Mouse (Mus musculus): ENCODE results near the gene Txlnb. TPM values are rescaled to one million over a fixed set of nuclear protein-coding genes. Genes with fewer than 3 reads are reported as not detected.

The Txlnb gene
- total and polyA plus RNA-seq, 3 experiments = 0.16 TPM; not detected in 2

DNA sequence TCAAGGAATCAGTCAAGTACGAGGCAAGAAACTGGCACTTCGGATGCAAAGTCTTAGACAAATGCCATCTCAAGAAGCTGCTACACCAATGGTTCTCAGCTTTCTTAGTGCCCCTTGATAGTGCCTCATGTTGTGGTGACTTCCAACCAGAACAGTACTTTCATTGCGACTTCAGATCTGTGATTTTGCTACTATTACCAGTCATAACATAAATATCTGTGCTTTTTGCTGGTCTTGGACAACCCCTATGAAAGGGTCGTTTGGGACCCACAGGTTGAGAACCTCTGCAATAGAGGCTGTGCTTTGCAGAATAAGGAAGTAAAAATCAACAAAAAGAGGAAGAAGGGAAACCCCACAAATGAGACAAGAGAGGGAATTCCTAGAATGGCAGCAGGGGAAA lies 7.7 kb upstream of the Txlnb start:
- Histone ChIP-seq H3K4me3 (ENCODE audit: low read depth, low read length) (no peak overlapping the region), H3K9me3 (replicated peaks) (no peaks in the 10 kb centered on the region), H3K36me3 (replicated peaks) (no peaks in the 10 kb centered on the region), H3K27me3 (ENCODE audit: insufficient read depth, low read length) (peaks cover 4% of the 10 kb centered on the region; the same call in 1 of the 2 replicates), H3K4me1 (ENCODE audit: insufficient read depth, low read depth, low read length) (no peaks in the 10 kb centered on the region)
- no peak for DNase-seq (ENCODE audit: low spot score)
- no peak for ATAC-seq (ENCODE audit: extremely low read depth, insufficient number of reproducible peaks, low FRiP score, poor library complexity, severe bottlenecking)
- TF ChIP-seq GATA2 (IDR thresholded peaks at IDR 0.05; ENCODE audit: borderline replicate concordance, low read depth, low read length) (no peak), POLR2AphosphoS5 (IDR thresholded peaks at IDR 0.05; ENCODE audit: insufficient replicate concordance, low read depth, low read length) (no peak), TAL1 (conservative IDR thresholded peaks at IDR 0.05; ENCODE audit: low read depth, low read length) (no peak), GATA1 (IDR thresholded peaks at IDR 0.05; ENCODE audit: borderline replicate concordance, low read length) (no peak), CTCF (IDR thresholded peaks at IDR 0.05; ENCODE audit: low read depth, low read length) (no peak)

DNA sequence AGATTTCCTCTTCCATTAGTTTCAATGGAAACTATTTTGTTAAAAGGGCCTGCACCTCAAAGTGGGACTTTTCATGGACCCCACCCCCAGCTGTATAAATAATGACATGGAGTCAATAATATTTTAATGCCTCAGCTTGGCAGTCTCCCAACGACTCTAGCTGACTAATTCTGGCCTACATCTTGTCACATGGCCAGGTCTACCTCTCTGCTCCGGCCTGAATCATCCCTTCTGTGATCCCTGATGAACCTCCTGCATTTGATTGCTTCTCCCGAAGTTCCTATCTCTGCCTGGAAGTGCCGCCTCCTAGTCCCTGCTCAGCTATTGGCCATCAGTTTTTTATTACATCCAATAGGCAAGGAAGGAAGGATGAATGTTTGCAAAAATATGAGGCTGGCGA lies 2.1 kb upstream of the Txlnb start:
- TF ChIP-seq GATA2 (IDR thresholded peaks at IDR 0.05; ENCODE audit: borderline replicate concordance, low read depth, low read length) (no peak), CTCF (IDR thresholded peaks at IDR 0.05; ENCODE audit: low read depth, low read length) (no peak), GATA1 (IDR thresholded peaks at IDR 0.05; ENCODE audit: borderline replicate concordance, low read length) (no peak), POLR2AphosphoS5 (IDR thresholded peaks at IDR 0.05; ENCODE audit: insufficient replicate concordance, low read depth, low read length) (no peak), TAL1 (conservative IDR thresholded peaks at IDR 0.05; ENCODE audit: low read depth, low read length) (no peak)
- DNase-seq (ENCODE audit: low spot score) (no peak), ATAC-seq (ENCODE audit: extremely low read depth, insufficient number of reproducible peaks, low FRiP score, poor library complexity, severe bottlenecking) (no peak)

DNA sequence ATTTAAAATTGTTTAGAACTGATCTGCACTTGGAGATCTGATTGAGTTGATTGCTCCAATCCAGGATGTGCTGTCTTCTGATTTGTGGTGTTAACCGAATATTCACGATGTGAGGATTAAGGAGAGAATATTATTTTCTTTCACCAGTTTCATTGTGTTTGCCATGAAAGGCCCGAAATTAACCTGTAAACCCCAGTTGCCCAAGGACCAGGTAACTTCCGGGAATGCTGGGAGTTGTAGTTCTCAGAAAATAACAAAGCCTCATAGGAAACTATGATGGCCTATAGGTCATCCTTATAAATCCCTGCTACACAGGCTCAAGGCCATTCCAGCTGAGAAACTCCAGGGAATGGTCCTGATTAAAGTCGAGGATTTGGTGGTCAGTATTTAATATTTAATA lies 1.6 kb upstream of the Txlnb start:
- no peak for TF ChIP-seq GATA1 (IDR thresholded peaks at IDR 0.05; ENCODE audit: borderline replicate concordance, low read length)
- TF ChIP-seq TAL1 (conservative IDR thresholded peaks at IDR 0.05; ENCODE audit: low read depth, low read length) = no peak
- no peak for TF ChIP-seq POLR2AphosphoS5 (IDR thresholded peaks at IDR 0.05; ENCODE audit: insufficient replicate concordance, low read depth, low read length)
- TF ChIP-seq GATA2 (IDR thresholded peaks at IDR 0.05; ENCODE audit: borderline replicate concordance, low read depth, low read length) = no peak
- TF ChIP-seq CTCF (IDR thresholded peaks at IDR 0.05; ENCODE audit: low read depth, low read length) = no peak
- H3K4me3 ChIP-seq (ENCODE audit: low read depth, low read length) = no peak overlapping the region
- no peak for DNase-seq (ENCODE audit: low spot score)
- peaks cover 4% of the 10 kb centered on the region; the same call in 1 of the 2 replicates for H3K27me3 ChIP-seq (ENCODE audit: insufficient read depth, low read length)
- ATAC-seq (ENCODE audit: extremely low read depth, insufficient number of reproducible peaks, low FRiP score, poor library complexity, severe bottlenecking) = no peak
- H3K4me1 ChIP-seq (ENCODE audit: insufficient read depth, low read depth, low read length) = peaks cover 5% of the 10 kb centered on the region; the same call in 1 of the 2 replicates
- H3K36me3 ChIP-seq (replicated peaks) = no peaks in the 10 kb centered on the region
- no peaks in the 10 kb centered on the region for H3K9me3 ChIP-seq (replicated peaks)

More for the DNA sequence above, 2.1 kb upstream of the Txlnb start:
- no peaks in the 10 kb centered on the region for H3K36me3 ChIP-seq (replicated peaks)
- H3K27me3 ChIP-seq (ENCODE audit: insufficient read depth, low read length) = peaks cover 4% of the 10 kb centered on the region; the same call in 1 of the 2 replicates
- H3K4me1 ChIP-seq (ENCODE audit: insufficient read depth, low read depth, low read length) = peaks cover 5% of the 10 kb centered on the region; the same call in 1 of the 2 replicates
- no peak overlapping the region for H3K4me3 ChIP-seq (ENCODE audit: low read depth, low read length)
- no peaks in the 10 kb centered on the region for H3K9me3 ChIP-seq (replicated peaks)

DNA sequence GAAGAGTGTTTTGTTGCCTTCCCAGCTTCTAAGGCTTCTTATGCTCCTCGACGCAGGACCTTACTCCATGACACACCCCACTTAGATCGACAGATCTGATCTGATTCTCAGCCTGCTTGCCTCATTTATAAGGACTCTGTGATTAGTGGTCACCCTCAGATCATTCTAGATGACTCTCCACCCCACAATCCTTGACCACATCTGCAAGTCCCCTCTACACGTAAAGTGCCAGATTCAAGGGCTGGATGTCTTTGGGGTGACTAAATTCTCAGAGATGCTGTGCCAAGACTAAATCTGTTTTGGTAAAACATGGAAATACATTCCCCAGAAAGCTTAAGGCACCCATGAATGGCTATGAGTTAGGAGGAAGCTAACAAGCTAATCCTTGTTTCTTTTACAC lies 799 bp upstream of the Txlnb start:
- TF ChIP-seq POLR2AphosphoS5 (IDR thresholded peaks at IDR 0.05; ENCODE audit: insufficient replicate concordance, low read depth, low read length) (no peak), CTCF (IDR thresholded peaks at IDR 0.05; ENCODE audit: low read depth, low read length) (no peak), GATA2 (IDR thresholded peaks at IDR 0.05; ENCODE audit: borderline replicate concordance, low read depth, low read length) (no peak), GATA1 (IDR thresholded peaks at IDR 0.05; ENCODE audit: borderline replicate concordance, low read length) (no peak), TAL1 (conservative IDR thresholded peaks at IDR 0.05; ENCODE audit: low read depth, low read length) (no peak)
- Histone ChIP-seq H3K27me3 (ENCODE audit: insufficient read depth, low read length) (peaks cover 4% of the 10 kb centered on the region; the same call in 1 of the 2 replicates), H3K4me1 (ENCODE audit: insufficient read depth, low read depth, low read length) (peaks cover 5% of the 10 kb centered on the region; the same call in 1 of the 2 replicates), H3K4me3 (ENCODE audit: low read depth, low read length) (no peak overlapping the region), H3K36me3 (replicated peaks) (no peaks in the 10 kb centered on the region), H3K9me3 (replicated peaks) (no peaks in the 10 kb centered on the region)
- DNase-seq (ENCODE audit: low spot score) = no peak
- no peak for ATAC-seq (ENCODE audit: extremely low read depth, insufficient number of reproducible peaks, low FRiP score, poor library complexity, severe bottlenecking)

DNA sequence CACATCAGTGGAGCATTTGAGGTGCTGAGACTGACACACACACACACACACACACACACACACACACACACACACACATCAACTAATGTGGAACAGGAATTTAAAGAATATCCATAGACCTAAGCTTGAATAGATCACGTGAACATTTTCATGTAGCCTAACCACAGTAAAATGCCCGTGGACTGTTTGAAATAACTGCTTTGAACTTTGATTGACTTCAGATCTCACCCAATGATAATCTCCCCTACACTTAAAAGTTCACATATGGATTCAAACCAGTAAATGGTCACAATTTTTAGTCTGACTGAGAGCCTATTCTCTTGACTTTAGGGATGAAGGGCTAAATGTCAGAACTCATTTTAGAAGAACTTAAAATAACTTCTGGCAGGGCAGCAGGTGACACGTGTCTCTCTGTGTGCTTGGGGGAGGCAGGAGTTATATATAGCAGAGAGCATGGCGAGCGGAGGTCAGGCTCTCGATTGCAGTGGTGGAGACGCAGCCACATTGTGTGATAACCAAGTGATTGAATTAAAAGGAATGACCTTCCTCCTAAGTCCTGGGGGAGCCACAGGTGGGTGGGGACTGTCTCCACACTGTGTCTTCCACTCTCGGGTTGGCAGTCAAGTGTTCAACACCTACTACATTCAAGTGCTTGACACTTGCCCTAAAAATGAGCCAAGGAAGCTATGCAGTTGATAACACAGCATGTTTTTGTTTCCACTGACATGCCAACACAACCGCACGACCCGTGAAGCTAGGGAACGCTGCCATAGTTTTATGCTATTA lies 1.0 kb downstream of the Txlnb start:
- no peaks in the 10 kb centered on the region for H3K9me3 ChIP-seq (replicated peaks)
- peaks cover 5% of the 10 kb centered on the region; the same call in 1 of the 2 replicates for H3K4me1 ChIP-seq (ENCODE audit: insufficient read depth, low read depth, low read length)
- DNase-seq (ENCODE audit: low spot score) = no peak
- no peak overlapping the region for H3K4me3 ChIP-seq (ENCODE audit: low read depth, low read length)
- ATAC-seq (ENCODE audit: extremely low read depth, insufficient number of reproducible peaks, low FRiP score, poor library complexity, severe bottlenecking) = no peak
- no peaks in the 10 kb centered on the region for H3K36me3 ChIP-seq (replicated peaks)
- TF ChIP-seq CTCF (IDR thresholded peaks at IDR 0.05; ENCODE audit: low read depth, low read length) (no peak), GATA2 (IDR thresholded peaks at IDR 0.05; ENCODE audit: borderline replicate concordance, low read depth, low read length) (no peak), GATA1 (IDR thresholded peaks at IDR 0.05; ENCODE audit: borderline replicate concordance, low read length) (no peak), POLR2AphosphoS5 (IDR thresholded peaks at IDR 0.05; ENCODE audit: insufficient replicate concordance, low read depth, low read length) (no peak), TAL1 (conservative IDR thresholded peaks at IDR 0.05; ENCODE audit: low read depth, low read length) (no peak)
- H3K27me3 ChIP-seq (ENCODE audit: insufficient read depth, low read length) = peaks cover 4% of the 10 kb centered on the region; the same call in 1 of the 2 replicates

DNA sequence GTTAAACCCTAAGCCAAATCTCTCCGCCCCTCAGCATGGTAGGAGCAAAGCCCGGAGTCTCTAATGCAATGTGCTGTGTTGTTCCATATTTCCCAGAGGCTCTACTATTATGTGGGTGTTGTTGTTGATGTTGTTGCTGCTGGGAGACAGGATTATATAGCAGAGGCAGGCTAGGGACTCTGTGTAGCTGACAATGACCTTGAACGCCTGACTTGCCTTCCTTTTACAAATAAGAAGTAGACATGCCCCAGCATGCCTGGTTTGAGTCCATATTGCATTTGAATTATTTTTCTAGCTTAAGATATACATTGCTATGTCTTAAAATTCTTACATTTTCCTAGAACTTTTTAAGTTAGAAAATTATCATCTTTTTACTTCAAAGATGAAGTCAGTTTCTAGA lies 1.7 kb downstream of the Txlnb start:
- H3K9me3 ChIP-seq (replicated peaks) = no peaks in the 10 kb centered on the region
- no peak for ATAC-seq (ENCODE audit: extremely low read depth, insufficient number of reproducible peaks, low FRiP score, poor library complexity, severe bottlenecking)
- TF ChIP-seq GATA2 (IDR thresholded peaks at IDR 0.05; ENCODE audit: borderline replicate concordance, low read depth, low read length) (no peak), TAL1 (conservative IDR thresholded peaks at IDR 0.05; ENCODE audit: low read depth, low read length) (no peak), POLR2AphosphoS5 (IDR thresholded peaks at IDR 0.05; ENCODE audit: insufficient replicate concordance, low read depth, low read length) (no peak), GATA1 (IDR thresholded peaks at IDR 0.05; ENCODE audit: borderline replicate concordance, low read length) (no peak), CTCF (IDR thresholded peaks at IDR 0.05; ENCODE audit: low read depth, low read length) (no peak)
- H3K36me3 ChIP-seq (replicated peaks) = no peaks in the 10 kb centered on the region
- no peak overlapping the region for H3K4me3 ChIP-seq (ENCODE audit: low read depth, low read length)
- no peaks in the 10 kb centered on the region for H3K27me3 ChIP-seq (ENCODE audit: insufficient read depth, low read length)
- no peak for DNase-seq (ENCODE audit: low spot score)
- H3K4me1 ChIP-seq (ENCODE audit: insufficient read depth, low read depth, low read length) = peaks cover 5% of the 10 kb centered on the region; the same call in 1 of the 2 replicates
